Mouse (Mus musculus) heart, adult 2 months (tissue): ENCODE data around the gene Ostf1.

ENCODE experiments used
- CTCF ChIP-seq: fragments of 200-600 bp; IDR thresholded peaks from 2 replicates; pipeline ENCODE4 v1.8.1; 2022; ENCODE audit warnings: antibody characterized with exemption, mild to moderate bottlenecking, moderate library complexity
- EP300 ChIP-seq: fragments of 200-500 bp; IDR thresholded peaks from 2 replicates; pipeline ENCODE4 v1.6.1; 2011; ENCODE audit warnings: low read depth, low read length, control low read depth; ENCODE audit not compliant: insufficient read depth
- POLR2A ChIP-seq: fragments of 200-500 bp; IDR thresholded peaks from 2 replicates; pipeline ENCODE4 v1.6.1; 2011; ENCODE audit warnings: mild to moderate bottlenecking, low read depth, low read length, control low read depth; ENCODE audit not compliant: insufficient read depth

DNA sequence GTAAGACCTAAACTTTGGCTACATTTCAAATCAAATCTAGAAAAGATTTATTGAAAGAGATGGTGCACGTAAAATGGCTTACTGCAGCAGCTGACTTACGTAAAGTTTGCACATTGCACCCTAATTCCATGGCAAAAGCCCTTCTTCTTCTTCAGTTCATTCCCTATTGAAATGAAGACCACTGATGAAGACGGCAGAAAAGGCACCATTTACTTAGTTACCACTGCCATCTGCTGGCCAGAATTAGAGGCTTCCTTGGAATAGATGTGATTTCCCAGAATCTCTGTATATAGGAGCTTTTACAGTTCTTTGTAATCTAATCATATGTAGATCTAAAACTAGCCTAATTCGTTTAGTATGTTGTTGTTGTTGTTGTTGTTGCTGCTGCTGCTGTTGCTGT is 83.0 kb downstream of the Ostf1 start:
- no peak for TF ChIP-seq POLR2A
- TF ChIP-seq EP300, result no peak
- TF ChIP-seq CTCF, result peak; percentile 89
